Mouse (Mus musculus) erythroblast, embryonic 14.5 days (primary cell): ENCODE measurements around the gene Bbs10.

Source experiments
- GATA1 ChIP-seq: IDR thresholded peaks from 2 replicates; pipeline ENCODE4 v1.6.1; 2012; ENCODE audit warnings: low read length, inconsistent platforms, mixed read lengths
- TAL1 ChIP-seq: IDR thresholded peaks from 3 replicates; pipeline ENCODE4 v1.6.1; 2012; ENCODE audit warnings: low read length, inconsistent platforms, mixed read lengths

DNA sequence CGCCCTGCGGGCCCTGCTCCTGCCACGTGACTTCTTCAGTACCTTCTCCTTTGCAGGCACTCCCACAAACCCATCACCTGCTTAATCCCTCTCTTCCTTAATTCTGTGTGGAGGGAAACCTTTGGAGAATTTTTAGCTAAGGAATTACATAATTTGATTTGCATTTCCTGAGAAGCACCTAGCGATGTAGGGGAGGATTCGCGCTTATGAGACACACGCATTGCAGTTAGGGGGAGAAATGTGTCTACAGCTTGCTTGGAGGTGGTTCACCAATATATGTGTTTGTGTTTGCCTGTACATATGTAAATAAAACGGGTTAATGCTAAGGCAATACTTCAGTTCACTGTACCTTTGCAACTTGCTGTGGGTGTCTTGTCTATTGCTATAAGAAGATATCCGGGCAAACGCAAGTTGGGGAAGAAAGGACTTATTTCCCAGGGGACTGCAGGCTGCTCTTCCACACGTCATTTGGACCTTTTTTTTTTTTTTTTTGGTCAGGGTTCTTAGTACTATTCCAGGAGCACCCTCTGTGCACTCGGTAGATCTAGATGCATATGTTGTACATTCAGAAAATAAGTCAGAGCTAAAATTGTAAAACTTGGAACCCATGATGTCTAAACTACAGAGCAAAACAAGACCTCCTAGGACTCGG, 10.5 kb downstream of the Bbs10 start:
- TF ChIP-seq GATA1 (no peak), TAL1 (no peak)
